Mouse (Mus musculus): Measurements from ENCODE around the gene Scg3. TPM values are rescaled to one million over a fixed set of nuclear protein-coding genes. Genes with fewer than 3 reads are reported as not detected.
"Not testable (repeated sequence)": the region's sequence is repeated elsewhere in the genome, so short reads cannot be mapped to it uniquely, and the experiment has no call there.

Scg3 gene
- total RNA-seq, 2 experiments from 2014 or later = not detected

GRCm38 (mm10) chr9:75630823-75631454 is 52.9 kb downstream of the Scg3 start:
- no peak for ATAC-seq (replicated peaks; ENCODE audit: low FRiP score, poor library complexity, severe bottlenecking)

- no peak for ATAC-seq (replicated peaks; ENCODE audit: low FRiP score, poor library complexity, severe bottlenecking)
Observed at GRCm38 (mm10) chr9:75626308-75626604, 57.6 kb downstream of the Scg3 start.

- ATAC-seq (replicated peaks; ENCODE audit: low FRiP score, poor library complexity, severe bottlenecking) = no peak
Observed at GRCm38 (mm10) chr9:75625556-75626307, 58.1 kb downstream of the Scg3 start, which contains the start of gene Lysmd2. Gene Lysmd2 (plus strand): TSS chr9:75625741.

GRCm38 (mm10) chr9:75624983-75625555 is 58.8 kb downstream of the Scg3 start:
- no peak for ATAC-seq (replicated peaks; ENCODE audit: low FRiP score, poor library complexity, severe bottlenecking)

- no peak for ATAC-seq (replicated peaks; ENCODE audit: low FRiP score, poor library complexity, severe bottlenecking)
Observed at GRCm38 (mm10) chr9:75621428-75621827, 62.4 kb downstream of the Scg3 start.

GRCm38 (mm10) chr9:75619761-75620160 is 64.1 kb downstream of the Scg3 start:
- ATAC-seq (replicated peaks; ENCODE audit: low FRiP score, poor library complexity, severe bottlenecking) = not testable (repeated sequence)

- ATAC-seq (replicated peaks; ENCODE audit: low FRiP score, poor library complexity, severe bottlenecking) = no peak
Observed at GRCm38 (mm10) chr9:75618836-75619400, 64.9 kb downstream of the Scg3 start.

- ATAC-seq (replicated peaks; ENCODE audit: low FRiP score, poor library complexity, severe bottlenecking) = no peak
Observed at GRCm38 (mm10) chr9:75616560-75616959, 67.3 kb downstream of the Scg3 start.

GRCm38 (mm10) chr9:75610571-75611493 is 73.0 kb downstream of the Scg3 start, which contains the start of gene Tmod2:
Gene Tmod2 (minus strand): TSS chr9:75611325.
- no peak for ATAC-seq (replicated peaks; ENCODE audit: low FRiP score, poor library complexity, severe bottlenecking)

- no peak for ATAC-seq (replicated peaks; ENCODE audit: low FRiP score, poor library complexity, severe bottlenecking)
Observed at GRCm38 (mm10) chr9:75609965-75610364, 73.9 kb downstream of the Scg3 start.

GRCm38 (mm10) chr9:75609505-75609904 is 74.4 kb downstream of the Scg3 start:
- no peak for ATAC-seq (replicated peaks; ENCODE audit: low FRiP score, poor library complexity, severe bottlenecking)

GRCm38 (mm10) chr9:75607496-75607895 is 76.4 kb downstream of the Scg3 start:
- ATAC-seq (replicated peaks; ENCODE audit: low FRiP score, poor library complexity, severe bottlenecking) = no peak

GRCm38 (mm10) chr9:75601510-75601909 is 82.3 kb downstream of the Scg3 start:
- no peak for ATAC-seq (replicated peaks; ENCODE audit: low FRiP score, poor library complexity, severe bottlenecking)

- no peak for ATAC-seq (replicated peaks; ENCODE audit: low FRiP score, poor library complexity, severe bottlenecking)
Observed at GRCm38 (mm10) chr9:75600166-75600934, 83.5 kb downstream of the Scg3 start.

GRCm38 (mm10) chr9:75599191-75599841 is 84.5 kb downstream of the Scg3 start:
- ATAC-seq (replicated peaks; ENCODE audit: low FRiP score, poor library complexity, severe bottlenecking) = no peak

- no peak for ATAC-seq (replicated peaks; ENCODE audit: low FRiP score, poor library complexity, severe bottlenecking)
Observed at GRCm38 (mm10) chr9:75597596-75597995, 86.3 kb downstream of the Scg3 start.

- no peak for ATAC-seq (replicated peaks; ENCODE audit: low FRiP score, poor library complexity, severe bottlenecking)
Observed at GRCm38 (mm10) chr9:75597036-75597435, 86.8 kb downstream of the Scg3 start.

GRCm38 (mm10) chr9:75593481-75593880 is 90.4 kb downstream of the Scg3 start:
- no peak for ATAC-seq (replicated peaks; ENCODE audit: low FRiP score, poor library complexity, severe bottlenecking)

Measured in erythroblast, adult 5-6 weeks (primary cell).